Mouse (Mus musculus) bone marrow, adult 2 months (tissue): Measurements from ENCODE around the gene Lct. TPM values are rescaled to one million over a fixed set of nuclear protein-coding genes. Genes with fewer than 3 reads are reported as not detected.

Experiments used
- H3K27ac ChIP-seq: fragments of 200-500 bp; 2 replicates; pipeline ENCODE4 v1.5.1; 2012; ENCODE audit warnings: low read depth, mild to moderate bottlenecking, control low read depth, inconsistent platforms, low read length; ENCODE audit not compliant: control insufficient read depth, poor library complexity, insufficient read depth
- H3K4me1 ChIP-seq: fragments of 200-500 bp; 2 replicates; pipeline ENCODE4 v1.6.1; 2011; ENCODE audit warnings: low read length; ENCODE audit not compliant: control insufficient read depth, insufficient read depth
- H3K4me3 ChIP-seq: fragments of 200-500 bp; replicated peaks from 2 replicates; pipeline ENCODE3; 2011; ENCODE audit warnings: mild to moderate bottlenecking, low read depth, low read length, control low read depth; ENCODE audit not compliant: control insufficient read depth
- CTCF ChIP-seq: fragments of 200-500 bp; IDR thresholded peaks from 2 replicates; pipeline ENCODE4 v1.5.1; 2011; ENCODE audit warnings: low read length, control low read depth; ENCODE audit not compliant: control insufficient read depth, insufficient read depth
- POLR2A ChIP-seq: fragments of 200-500 bp; IDR thresholded peaks from 2 replicates; pipeline ENCODE4 v1.6.1; 2011; ENCODE audit warnings: low read depth, mild to moderate bottlenecking, control low read depth, low read length, borderline replicate concordance; ENCODE audit not compliant: control insufficient read depth
- WGBS: fragments of 180-500 bp; shearing (Covaris S2); methylation state at CpG from one replicate; pipeline ENCODE4 v1.1.7; 2018; 5-methylcytosine and 5-hydroxymethylcytosine counted together
- polyA plus RNA-seq: library from polyadenylated mRNA; stranded (reverse); fragments of >200 nt; gene quantifications from 2 replicates; pipeline ENCODE4 v1.2.4, GENCODE M21; 2011; ENCODE audit warnings: low replicate concordance; ENCODE audit not compliant: missing spikeins, insufficient read depth, insufficient read length

The Lct gene
- polyA plus RNA-seq, result 0.22 and 0.32 TPM in 2 replicates

DNA sequence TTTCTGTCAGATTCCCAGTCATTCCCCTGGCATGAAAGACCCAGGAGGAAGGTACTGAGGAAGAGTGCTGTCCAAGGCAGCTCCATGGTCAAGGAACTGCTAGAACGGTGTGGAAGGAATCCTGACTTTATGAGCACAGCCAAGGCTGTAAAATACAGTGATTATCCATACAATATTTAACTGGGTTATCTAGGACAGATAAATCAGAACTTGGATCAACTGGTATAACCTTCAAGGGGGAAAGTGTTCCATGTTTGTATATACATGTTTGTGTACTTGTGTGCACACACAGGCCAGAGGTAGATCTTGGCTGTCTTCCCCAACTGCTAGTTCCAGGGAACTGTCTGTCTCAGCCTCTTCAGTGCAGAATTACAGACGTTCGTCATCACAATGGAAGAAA lies at the start of gene Lct:
TSS of gene Lct (minus strand) at position 101 of the 400 bp plus-strand sequence.
- no peak within 1 kb of the TSS for H3K27ac ChIP-seq
- TF ChIP-seq CTCF, result no peak
- no peak for TF ChIP-seq POLR2A
- peaks cover 3% of the 10 kb centered on the region for H3K4me1 ChIP-seq
- WGBS, result 85% methylated on average over 3 of the region's 3 CpGs
- H3K4me3 ChIP-seq, result no peak within 1 kb of the TSS

DNA sequence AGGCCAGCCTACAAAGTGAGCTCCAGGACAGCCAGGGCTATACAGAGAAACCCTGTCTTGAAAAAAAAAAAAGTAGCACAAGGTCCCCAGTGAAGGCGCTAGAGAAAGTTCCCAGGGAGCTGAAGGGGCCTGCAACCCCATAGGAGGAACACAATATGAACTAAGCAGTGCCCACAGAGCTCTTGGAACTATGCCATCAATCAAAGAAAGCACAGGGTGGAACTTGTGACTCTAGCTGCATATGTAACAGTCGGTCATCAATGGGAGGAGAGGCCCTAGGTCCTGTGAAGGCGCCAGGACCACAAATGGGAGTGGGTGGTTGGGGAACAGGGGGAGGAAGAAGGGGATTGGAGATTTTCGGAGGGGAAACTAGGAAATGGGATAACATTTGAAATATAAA lies 48.7 kb upstream of the Lct start:
- Histone ChIP-seq H3K4me3 (no peak overlapping the region), H3K4me1 (no peaks in the 10 kb centered on the region), H3K27ac (no peak overlapping the region)
- WGBS, result 87% methylated on average over 4 of the region's 4 CpGs
- TF ChIP-seq POLR2A (no peak), CTCF (no peak)

DNA sequence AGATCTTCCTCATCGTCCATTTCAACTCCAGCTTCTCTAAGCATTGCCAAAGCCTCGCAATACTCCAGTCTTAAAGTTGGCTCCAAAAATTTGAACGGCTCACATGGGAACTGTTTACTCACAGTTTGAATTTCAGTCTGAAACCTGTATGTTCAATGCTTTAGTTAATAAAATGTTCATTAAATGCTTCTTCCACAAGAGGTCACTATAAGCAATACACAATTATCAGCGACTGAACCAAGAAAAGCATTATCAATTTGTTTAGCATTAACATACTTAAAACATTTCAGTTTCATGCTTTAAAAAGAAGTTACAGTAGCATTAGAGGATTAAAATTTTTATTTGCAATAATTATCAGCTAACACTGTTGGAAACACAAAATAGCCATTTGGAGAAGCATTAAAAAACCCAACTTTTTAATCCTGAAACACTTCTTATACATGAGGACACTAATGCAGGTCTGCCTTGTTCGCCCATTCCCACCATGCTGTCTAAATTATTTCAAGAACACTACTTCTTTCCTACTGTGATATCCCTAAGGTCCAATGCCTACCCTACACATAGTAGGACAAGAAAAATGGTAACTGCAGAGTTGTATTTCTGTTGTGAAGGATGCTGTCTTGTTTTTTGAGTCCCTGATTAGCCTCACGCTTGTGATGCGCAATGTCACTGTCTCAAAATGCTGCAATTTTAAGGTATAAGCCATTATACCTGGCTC lies 44.2 kb upstream of the Lct start:
- no peak overlapping the region for H3K27ac ChIP-seq
- 70% methylated on average over 7 of the region's 7 CpGs for WGBS
- no peaks in the 10 kb centered on the region for H3K4me1 ChIP-seq
- H3K4me3 ChIP-seq, result no peak overlapping the region
- TF ChIP-seq POLR2A (no peak), CTCF (no peak)

DNA sequence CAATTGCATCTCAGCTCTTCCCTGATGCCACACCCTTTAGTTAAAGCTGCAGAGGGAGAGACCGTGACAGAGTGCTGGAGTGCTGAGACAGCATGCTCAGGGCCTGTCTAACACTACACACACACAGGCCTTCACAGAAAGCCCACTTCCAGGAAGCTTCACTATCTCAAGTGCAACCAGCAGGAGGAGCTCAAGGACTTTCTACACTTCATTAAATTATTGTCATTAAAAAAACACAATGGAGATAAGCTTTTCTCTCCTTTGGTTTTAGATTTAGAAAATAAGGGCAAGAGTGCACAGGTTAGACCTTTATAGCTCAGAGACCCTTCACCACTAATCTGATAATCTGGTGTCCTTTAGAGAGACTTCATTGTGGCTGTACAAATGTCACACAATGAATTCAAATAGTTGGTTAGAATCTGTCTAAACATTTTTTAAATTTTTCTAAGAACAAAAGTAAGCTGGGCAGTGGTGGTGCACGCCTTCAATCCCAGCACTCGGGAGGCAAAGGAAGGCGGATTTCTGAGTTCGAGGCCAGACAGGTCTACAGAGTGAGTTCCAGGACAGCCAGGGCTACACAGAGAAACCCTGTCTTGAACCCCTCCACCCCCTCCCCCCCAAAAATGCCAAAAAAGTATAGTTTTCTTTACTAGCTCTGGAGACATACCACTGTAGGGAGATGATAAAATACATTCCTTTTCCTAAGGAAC lies 40.8 kb upstream of the Lct start:
- Histone ChIP-seq H3K4me3 (no peak overlapping the region), H3K4me1 (no peaks in the 10 kb centered on the region), H3K27ac (no peak overlapping the region)
- 70% methylated on average over 5 of the region's 5 CpGs for WGBS
- TF ChIP-seq POLR2A (no peak), CTCF (peak; percentile 44)

DNA sequence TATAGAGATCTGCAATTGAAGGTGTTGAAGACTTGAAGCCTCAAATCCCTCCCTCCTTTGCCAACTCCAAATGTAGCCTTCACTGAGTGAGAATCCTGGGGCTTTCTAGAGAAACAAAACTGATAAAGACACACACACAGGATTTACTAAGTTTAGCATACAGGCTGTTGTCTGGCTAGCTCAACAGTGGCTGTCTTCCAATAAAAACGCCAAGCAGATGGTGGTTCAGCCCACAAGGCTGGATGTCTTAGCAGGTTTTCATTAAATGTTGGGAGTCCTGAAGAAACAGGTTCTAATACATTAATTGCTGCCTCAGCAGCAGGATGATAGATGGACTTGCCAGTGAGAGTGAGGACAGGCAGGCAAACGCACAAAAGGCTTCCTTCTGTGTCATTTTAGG lies 32.5 kb upstream of the Lct start:
- Histone ChIP-seq H3K4me1 (no peaks in the 10 kb centered on the region; the same call in 1 of the 2 replicates), H3K27ac (no peak overlapping the region), H3K4me3 (no peak overlapping the region)
- WGBS, result 44% methylated on average over 2 of the region's 2 CpGs
- TF ChIP-seq POLR2A, result no peak
- no peak for TF ChIP-seq CTCF

DNA sequence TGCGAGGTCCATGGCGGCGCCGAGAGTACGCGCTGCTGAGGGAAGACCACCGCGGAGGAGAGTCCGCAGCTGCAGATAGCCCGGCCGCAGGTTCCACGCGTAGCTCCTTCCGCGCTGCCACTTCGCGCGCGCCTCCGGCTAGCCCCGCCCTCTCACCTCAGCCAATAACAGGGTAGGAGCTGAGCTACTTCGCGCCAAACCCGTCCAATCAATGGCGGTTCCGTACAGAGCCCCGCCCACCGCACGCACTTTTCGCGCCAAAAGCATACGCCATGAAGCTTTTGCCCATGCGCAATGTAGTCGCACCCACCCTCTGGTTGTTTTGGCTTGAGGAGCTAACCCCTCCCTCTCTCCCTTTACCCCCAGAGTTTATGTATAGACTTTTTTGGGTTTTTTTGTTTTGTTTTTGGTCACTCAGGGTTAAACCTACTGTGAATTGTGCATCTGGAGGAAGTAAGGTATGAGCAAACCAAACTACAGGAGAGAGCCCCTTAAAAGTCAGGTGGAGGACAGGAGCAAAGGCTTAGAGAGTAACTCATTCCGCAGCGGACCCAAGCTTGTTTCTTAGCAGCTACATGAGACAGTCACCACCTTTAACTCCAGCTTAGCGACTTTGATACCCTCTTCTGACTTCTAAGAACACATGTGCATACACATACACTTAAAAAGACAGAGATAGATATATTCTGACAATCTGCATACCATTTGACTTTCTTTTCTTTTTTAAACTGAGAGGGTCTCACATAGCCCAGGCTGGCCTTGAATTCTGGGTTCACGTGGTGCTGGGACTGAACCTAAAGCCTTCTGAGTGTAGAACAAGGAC lies 31.6 kb upstream of the Lct start, which contains the start of gene Mcm6:
TSS of gene Mcm6 (minus strand) at position 111 of the 823 bp plus-strand sequence.
- WGBS, result 1% methylated on average over 38 of the region's 38 CpGs
- H3K4me3 ChIP-seq, result peak within 1 kb of the TSS; percentile 96
- H3K27ac ChIP-seq, result peak within 1 kb of the TSS; percentile 82
- H3K4me1 ChIP-seq, result no peaks in the 10 kb centered on the region; the same call in 1 of the 2 replicates
- TF ChIP-seq CTCF (no peak), POLR2A (peak; percentile 86; the same call in 1 of the 2 replicates)

DNA sequence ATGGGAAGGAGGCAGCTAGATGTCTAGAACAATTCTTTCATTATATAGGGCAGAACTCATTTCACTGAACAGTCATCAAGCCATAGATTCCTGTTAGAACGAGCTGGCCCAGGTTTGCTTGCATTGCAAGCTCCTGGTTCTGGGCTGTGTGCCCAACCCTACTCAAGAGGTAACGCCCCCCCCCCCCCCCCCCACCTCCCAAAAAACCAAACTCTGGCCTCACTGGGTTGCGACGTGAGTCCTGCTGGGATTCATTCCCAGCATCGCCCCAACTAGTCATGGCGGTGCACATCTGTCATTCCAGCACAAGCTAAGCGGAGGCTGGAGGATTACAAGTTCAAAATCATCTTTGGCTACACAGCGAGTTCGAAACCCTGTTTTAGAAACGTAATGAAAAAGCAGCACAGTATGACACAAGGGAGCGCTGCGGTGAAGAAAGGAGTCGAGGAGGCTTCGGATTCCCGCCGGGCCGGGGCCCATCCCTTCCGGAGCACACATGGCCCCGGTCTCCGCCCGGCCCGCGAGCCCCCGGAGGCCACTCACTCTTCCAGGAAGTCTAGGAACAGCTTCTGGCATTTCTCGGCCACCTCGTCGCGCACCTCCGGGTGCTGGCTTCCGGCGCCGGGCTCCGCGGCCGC lies 30.9 kb upstream of the Lct start:
- H3K4me3 ChIP-seq, result peak overlapping the region; percentile 96
- no peaks in the 10 kb centered on the region; the same call in 1 of the 2 replicates for H3K4me1 ChIP-seq
- peak overlapping the region; percentile 82 for H3K27ac ChIP-seq
- WGBS, result under 1% methylated on average over 35 of the region's 35 CpGs
- TF ChIP-seq CTCF, result no peak
- TF ChIP-seq POLR2A, result no peak

DNA sequence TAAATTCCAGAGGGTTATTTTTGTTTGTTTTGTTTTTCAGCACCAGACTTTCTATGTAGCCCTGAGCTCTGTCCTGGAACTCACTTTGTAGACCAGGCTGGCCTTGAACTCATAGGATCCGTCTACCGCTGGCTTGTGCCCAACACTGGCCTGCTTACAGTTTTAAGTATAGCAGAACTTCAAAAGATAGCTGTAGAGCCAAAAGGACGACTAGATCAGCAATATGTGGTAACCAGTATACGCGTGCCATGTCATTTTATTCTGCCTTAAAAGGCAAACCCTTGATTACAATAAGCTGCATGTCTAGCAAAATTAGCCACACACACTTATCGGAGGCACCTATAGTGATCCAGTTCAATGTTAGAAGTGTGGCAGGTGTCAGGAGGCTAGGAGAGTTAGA lies 30.2 kb upstream of the Lct start:
- TF ChIP-seq POLR2A, result no peak
- TF ChIP-seq CTCF, result no peak
- WGBS, result 8% methylated on average over 6 of the region's 6 CpGs
- Histone ChIP-seq H3K27ac (no peak overlapping the region), H3K4me1 (no peaks in the 10 kb centered on the region; the same call in 1 of the 2 replicates), H3K4me3 (peak overlapping the region; percentile 96)
